Mouse (Mus musculus) hindbrain, embryonic 12.5 days (tissue): Measurements from ENCODE around the gene Srrm4. TPM values are rescaled to one million over a fixed set of nuclear protein-coding genes. Genes with fewer than 3 reads are reported as not detected.

ENCODE experiments used
- ATAC-seq: fragments of 200-750 bp; cut with Nextera tagmentation; 2 replicates; pipeline ENCODE4 v1.8.0; 2017; ENCODE audit warnings: moderate TSS enrichment; ENCODE audit not compliant: low FRiP score
- H3K27ac ChIP-seq: fragments of 300-500 bp; sonication (generic); 2 replicates; pipeline ENCODE4 v1.5.1; 2016; ENCODE audit warnings: mild to moderate bottlenecking
- H3K27me3 ChIP-seq: fragments of 300-500 bp; sonication (generic); 2 replicates; pipeline ENCODE4 v1.6.1; 2016; ENCODE audit warnings: mild to moderate bottlenecking
- H3K36me3 ChIP-seq: fragments of 300-500 bp; sonication (generic); 2 replicates; pipeline ENCODE4 v1.6.1; 2016; ENCODE audit warnings: mild to moderate bottlenecking
- H3K4me1 ChIP-seq: fragments of 300-500 bp; sonication (generic); 2 replicates; pipeline ENCODE4 v1.6.1; 2016
- H3K4me2 ChIP-seq: fragments of 300-500 bp; sonication (generic); replicated peaks from 2 replicates; pipeline ENCODE4 v1.6.1; 2016; ENCODE audit warnings: mild to moderate bottlenecking
- H3K4me3 ChIP-seq: fragments of 300-500 bp; sonication (generic); 2 replicates; pipeline ENCODE4 v1.5.1; 2016; ENCODE audit warnings: mild to moderate bottlenecking
- H3K9ac ChIP-seq: fragments of 300-500 bp; sonication (generic); 2 replicates; pipeline ENCODE4 v1.6.1; 2016; ENCODE audit warnings: mild to moderate bottlenecking, moderate library complexity
- H3K9me3 ChIP-seq: fragments of 300-500 bp; sonication (generic); replicated peaks from 2 replicates; pipeline ENCODE4 v1.6.1; 2016; ENCODE audit warnings: mild to moderate bottlenecking
- WGBS: fragments of 180-500 bp; shearing (Covaris S2); methylation state at CpG from one replicate; pipeline ENCODE4 v1.1.7; 2016; 5-methylcytosine and 5-hydroxymethylcytosine counted together
- polyA plus RNA-seq: library from polyadenylated mRNA; unstranded; fragments of >200 nt; fragmentation: Nextera tagmentation; extraction: Ambion mirVana; gene quantifications from 2 replicates; pipeline ENCODE4 v1.2.1, GENCODE M21; 2016

The Srrm4 gene
- polyA plus RNA-seq, 1 experiment from 2014 or later: 20.9 TPM

- H3K27ac ChIP-seq: no peak overlapping the region
- H3K4me3 ChIP-seq: no peak overlapping the region
- H3K4me1 ChIP-seq: peaks cover 21% of the 10 kb centered on the region
- peaks cover 13% of the 10 kb centered on the region for H3K27me3 ChIP-seq
- WGBS: 68% methylated on average over 7 of the region's 7 CpGs
- H3K4me2 ChIP-seq: no peak overlapping the region
- peak overlapping the region; percentile 47; the same call in 1 of the 2 replicates for H3K9ac ChIP-seq
- no peaks in the 10 kb centered on the region for H3K9me3 ChIP-seq
- H3K36me3 ChIP-seq: no peaks in the 10 kb centered on the region
- ATAC-seq: no peak
Measured at GRCm38 (mm10) chr5:116425273-116425672, 166.3 kb downstream of the Srrm4 start.

DNA sequence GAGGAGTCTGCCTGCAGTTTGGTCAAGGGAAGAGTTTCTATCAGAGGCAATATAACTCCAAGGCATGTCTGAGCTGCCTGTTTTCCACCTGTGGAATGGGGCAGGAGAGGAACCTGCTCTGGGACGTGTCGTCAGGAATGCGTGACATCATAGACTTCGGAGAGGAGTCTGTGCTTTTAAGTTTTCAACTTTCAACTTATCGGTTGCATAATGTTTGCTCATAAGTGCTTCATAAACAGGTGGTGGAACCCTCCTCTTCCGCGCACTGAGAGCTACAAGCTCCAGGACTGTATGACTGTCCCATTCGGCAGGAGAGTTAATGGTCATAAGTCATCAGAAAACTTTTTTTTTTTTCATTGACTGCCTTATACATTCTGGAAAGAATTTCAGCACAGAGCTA is 167.9 kb downstream of the Srrm4 start:
- peaks cover 21% of the 10 kb centered on the region for H3K4me1 ChIP-seq

GRCm38 (mm10) chr5:116422699-116423201 is 168.9 kb downstream of the Srrm4 start, which contains the start of gene Hspb8:
TSS of gene Hspb8 (minus strand) at chr5:116422864.
- peaks cover 26% of the 10 kb centered on the region for H3K4me1 ChIP-seq
- H3K9ac ChIP-seq: 0 out of 2 replicates have a peak within 1 kb of the TSS, but pooled peaks have one; percentile 41
- H3K36me3 ChIP-seq: no peaks in the 10 kb centered on the region
- peaks cover 13% of the 10 kb centered on the region for H3K27me3 ChIP-seq
- H3K9me3 ChIP-seq: no peaks in the 10 kb centered on the region
- 2% methylated on average over 20 of the region's 20 CpGs for WGBS
- peak within 1 kb of the TSS; percentile 22 for H3K4me3 ChIP-seq
- peak; percentile 41; the same call in 1 of the 2 replicates for ATAC-seq
- peak within 1 kb of the TSS; percentile 52 for H3K4me2 ChIP-seq
- H3K27ac ChIP-seq: no peak within 1 kb of the TSS; the same call in 1 of the 2 replicates

More for the DNA sequence above, 167.9 kb downstream of the Srrm4 start:
- Histone ChIP-seq H3K4me2 (no peak overlapping the region), H3K4me3 (no peak overlapping the region), H3K27me3 (peaks cover 13% of the 10 kb centered on the region), H3K27ac (no peak overlapping the region), H3K36me3 (no peaks in the 10 kb centered on the region), H3K9ac (no peak overlapping the region), H3K9me3 (no peaks in the 10 kb centered on the region)
- no peak for ATAC-seq
- WGBS: 81% methylated on average over 8 of the region's 8 CpGs

- H3K4me2 ChIP-seq: peak overlapping the region; percentile 52
- H3K9ac ChIP-seq: no peak overlapping the region
- H3K9me3 ChIP-seq: no peaks in the 10 kb centered on the region
- 54% methylated on average over 22 of the region's 22 CpGs for WGBS
- H3K36me3 ChIP-seq: no peaks in the 10 kb centered on the region
- no peak for ATAC-seq
- no peak overlapping the region; the same call in 1 of the 2 replicates for H3K27ac ChIP-seq
- H3K4me1 ChIP-seq: peaks cover 26% of the 10 kb centered on the region
- H3K27me3 ChIP-seq: peaks cover 13% of the 10 kb centered on the region
- peak overlapping the region; percentile 22; the same call in 1 of the 2 replicates for H3K4me3 ChIP-seq
Measured at GRCm38 (mm10) chr5:116421791-116422481, 169.7 kb downstream of the Srrm4 start.

DNA sequence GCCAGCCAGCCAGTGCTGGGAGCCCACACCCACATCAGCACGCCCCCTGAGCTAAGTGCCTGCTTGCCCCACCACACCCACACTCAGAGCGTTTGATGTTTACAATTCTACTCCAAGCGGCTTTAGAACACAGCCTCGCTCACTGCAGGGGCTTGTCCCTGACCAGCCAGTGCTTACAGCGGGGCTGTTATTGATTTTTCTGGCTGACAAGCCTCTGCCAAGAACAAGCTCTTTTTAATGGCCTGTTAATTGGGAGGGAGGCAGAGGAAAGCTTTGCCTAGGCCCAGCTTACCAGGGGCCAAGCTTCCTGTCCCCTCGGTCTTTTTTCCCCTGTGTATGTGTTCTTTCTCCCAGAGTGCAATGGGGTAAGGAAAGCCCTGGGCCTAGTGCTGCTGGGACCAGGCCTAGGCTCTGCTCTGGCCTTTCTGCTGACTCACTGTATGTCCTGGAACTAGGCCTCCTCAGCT is 170.8 kb downstream of the Srrm4 start:
- H3K9ac ChIP-seq: no peak overlapping the region
- H3K9me3 ChIP-seq: no peaks in the 10 kb centered on the region
- H3K27me3 ChIP-seq: peaks cover 13% of the 10 kb centered on the region
- 5% methylated on average over 6 of the region's 6 CpGs for WGBS
- H3K36me3 ChIP-seq: no peaks in the 10 kb centered on the region
- peak overlapping the region; percentile 49 for H3K27ac ChIP-seq
- H3K4me1 ChIP-seq: peaks cover 32% of the 10 kb centered on the region
- peak overlapping the region; percentile 13; the same call in 1 of the 2 replicates for H3K4me2 ChIP-seq
- 0 out of 2 replicates have a peak, but pooled peaks have one; percentile 60 for ATAC-seq
- no peak overlapping the region for H3K4me3 ChIP-seq

DNA sequence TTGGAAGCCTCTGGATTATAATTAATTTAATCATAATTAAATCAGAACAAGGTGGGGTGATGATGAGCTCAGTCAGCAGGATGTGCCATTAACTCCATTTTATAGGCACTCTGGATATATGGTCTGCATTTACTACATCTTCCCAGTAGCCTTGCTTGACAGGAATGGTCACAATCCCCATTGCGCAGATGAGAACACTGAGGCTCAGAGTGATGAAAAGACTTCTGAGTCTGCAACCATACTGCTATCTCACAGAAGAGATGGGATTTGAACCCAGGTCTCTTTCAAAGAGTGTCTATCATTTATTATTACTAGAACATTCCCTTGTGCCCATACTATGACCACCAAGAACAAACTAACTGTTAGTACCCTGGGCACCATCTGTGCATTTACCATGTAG is 171.4 kb downstream of the Srrm4 start:
- peaks cover 34% of the 10 kb centered on the region for H3K4me1 ChIP-seq
- H3K9me3 ChIP-seq: no peaks in the 10 kb centered on the region
- peak overlapping the region; percentile 49 for H3K27ac ChIP-seq
- H3K4me3 ChIP-seq: no peak overlapping the region
- peaks cover 13% of the 10 kb centered on the region for H3K27me3 ChIP-seq
- H3K4me2 ChIP-seq: no peak overlapping the region
- no peak overlapping the region for H3K9ac ChIP-seq
- WGBS: 100% methylated on average over 1 of the region's 1 CpGs
- no peak for ATAC-seq
- no peaks in the 10 kb centered on the region for H3K36me3 ChIP-seq

GRCm38 (mm10) chr5:116419322-116420045 is 172.1 kb downstream of the Srrm4 start:
- Histone ChIP-seq H3K27ac (no peak overlapping the region), H3K9me3 (no peaks in the 10 kb centered on the region), H3K27me3 (peaks cover 13% of the 10 kb centered on the region), H3K4me3 (no peak overlapping the region), H3K4me2 (no peak overlapping the region), H3K9ac (no peak overlapping the region), H3K36me3 (no peaks in the 10 kb centered on the region), H3K4me1 (peaks cover 34% of the 10 kb centered on the region)
- no peak for ATAC-seq
- WGBS: 49% methylated on average over 6 of the region's 6 CpGs

DNA sequence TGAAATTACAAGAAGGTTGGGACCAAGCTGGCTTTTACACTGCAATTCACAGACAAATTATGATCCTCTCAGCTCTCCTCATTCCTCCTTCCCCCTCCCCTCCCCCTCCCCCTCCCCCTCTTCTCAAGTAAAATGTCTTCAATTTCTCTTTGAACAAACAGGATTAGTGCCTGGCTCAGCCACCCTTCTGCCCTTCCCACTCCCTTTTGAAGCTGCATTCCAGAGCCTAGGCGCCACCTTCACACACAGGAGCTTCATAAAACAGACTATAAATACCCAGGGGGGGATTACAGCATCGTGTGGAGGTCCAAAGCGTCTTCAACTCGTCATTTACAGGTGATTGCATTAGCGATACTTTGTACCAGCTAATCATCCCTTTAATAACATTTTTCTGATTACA is 175.4 kb downstream of the Srrm4 start:
- H3K36me3 ChIP-seq: no peaks in the 10 kb centered on the region
- WGBS: 37% methylated on average over 5 of the region's 5 CpGs
- H3K9me3 ChIP-seq: no peaks in the 10 kb centered on the region
- no peak overlapping the region for H3K4me2 ChIP-seq
- peaks cover 19% of the 10 kb centered on the region for H3K4me1 ChIP-seq
- no peak overlapping the region for H3K27ac ChIP-seq
- no peak overlapping the region for H3K4me3 ChIP-seq
- no peak overlapping the region for H3K9ac ChIP-seq
- no peak for ATAC-seq
- no peaks in the 10 kb centered on the region for H3K27me3 ChIP-seq

GRCm38 (mm10) chr5:116409689-116410590 is 181.7 kb downstream of the Srrm4 start:
- H3K9ac ChIP-seq: no peak overlapping the region
- WGBS: 4% methylated on average over 16 of the region's 16 CpGs
- H3K27ac ChIP-seq: no peak overlapping the region
- no peaks in the 10 kb centered on the region for H3K36me3 ChIP-seq
- H3K9me3 ChIP-seq: no peaks in the 10 kb centered on the region
- ATAC-seq: 0 out of 2 replicates have a peak, but pooled peaks have one; percentile 53
- H3K27me3 ChIP-seq: no peaks in the 10 kb centered on the region
- peak overlapping the region; percentile 35 for H3K4me2 ChIP-seq
- peaks cover 30% of the 10 kb centered on the region for H3K4me1 ChIP-seq
- no peak overlapping the region for H3K4me3 ChIP-seq

GRCm38 (mm10) chr5:116408965-116409364 is 182.7 kb downstream of the Srrm4 start:
- 55% methylated on average over 9 of the region's 9 CpGs for WGBS
- H3K27me3 ChIP-seq: no peaks in the 10 kb centered on the region
- H3K9ac ChIP-seq: no peak overlapping the region
- ATAC-seq: no peak
- H3K9me3 ChIP-seq: no peaks in the 10 kb centered on the region
- H3K4me1 ChIP-seq: peaks cover 30% of the 10 kb centered on the region
- H3K4me2 ChIP-seq: no peak overlapping the region
- no peaks in the 10 kb centered on the region for H3K36me3 ChIP-seq
- H3K27ac ChIP-seq: no peak overlapping the region
- H3K4me3 ChIP-seq: no peak overlapping the region

DNA sequence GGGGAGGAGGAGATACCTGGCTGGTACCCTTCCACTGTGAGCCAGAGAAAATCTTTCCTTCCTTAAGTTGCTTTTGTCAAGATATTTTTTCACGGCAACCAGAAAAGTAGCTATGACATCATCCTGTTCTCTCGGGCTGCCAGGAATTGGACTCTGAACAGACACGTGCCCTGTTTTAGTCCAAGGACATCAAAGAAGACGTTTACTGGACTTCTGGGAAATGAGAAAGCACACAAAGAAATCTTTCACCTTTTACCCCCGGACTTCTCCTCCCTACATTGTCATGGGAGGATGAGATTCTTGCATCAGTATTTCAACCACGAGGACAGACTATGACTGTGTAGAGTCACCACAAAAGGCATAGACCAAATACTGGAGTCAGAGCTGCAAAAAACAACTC is 183.7 kb downstream of the Srrm4 start:
- ATAC-seq: no peak
- no peaks in the 10 kb centered on the region for H3K27me3 ChIP-seq
- WGBS: 34% methylated on average over 6 of the region's 6 CpGs
- no peak overlapping the region for H3K27ac ChIP-seq
- H3K4me3 ChIP-seq: no peak overlapping the region
- no peak overlapping the region for H3K9ac ChIP-seq
- peaks cover 30% of the 10 kb centered on the region for H3K4me1 ChIP-seq
- H3K4me2 ChIP-seq: no peak overlapping the region
- H3K9me3 ChIP-seq: no peaks in the 10 kb centered on the region
- no peaks in the 10 kb centered on the region for H3K36me3 ChIP-seq
